Mouse (Mus musculus) thymus, postnatal 14 days (tissue): ENCODE data around the gene Esp16.
"Not testable (repeated sequence)": the region's sequence is repeated elsewhere in the genome, so short reads cannot be mapped to it uniquely, and the experiment has no call there.

Source experiments
- DNase-seq: peaks from one replicate; pipeline ENCODE4 v3.0.0; 2021

Esp16 gene

DNA sequence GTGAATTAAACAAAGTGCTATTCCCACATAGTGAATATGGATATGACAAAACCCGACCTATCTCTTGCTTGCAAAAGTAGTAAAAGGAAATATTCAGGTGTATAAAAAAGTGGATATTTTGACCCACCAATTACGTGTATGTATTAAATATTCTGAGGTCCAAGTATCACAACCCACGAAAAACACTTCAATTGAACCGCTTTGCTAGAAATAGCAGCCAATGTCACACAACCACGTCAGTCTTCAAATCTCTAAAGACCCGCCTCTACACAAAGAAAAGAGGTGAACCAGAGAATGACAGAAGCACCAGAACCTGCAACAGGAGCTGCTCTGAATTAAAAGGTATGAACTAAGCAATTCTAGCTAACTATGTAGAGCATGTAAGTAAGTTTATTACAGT lies at the start of gene Esp16:
Gene Esp16, plus strand, starts transcription at position 301 of the 400 bp plus-strand sequence.
- DNase-seq: not testable (repeated sequence)

DNA sequence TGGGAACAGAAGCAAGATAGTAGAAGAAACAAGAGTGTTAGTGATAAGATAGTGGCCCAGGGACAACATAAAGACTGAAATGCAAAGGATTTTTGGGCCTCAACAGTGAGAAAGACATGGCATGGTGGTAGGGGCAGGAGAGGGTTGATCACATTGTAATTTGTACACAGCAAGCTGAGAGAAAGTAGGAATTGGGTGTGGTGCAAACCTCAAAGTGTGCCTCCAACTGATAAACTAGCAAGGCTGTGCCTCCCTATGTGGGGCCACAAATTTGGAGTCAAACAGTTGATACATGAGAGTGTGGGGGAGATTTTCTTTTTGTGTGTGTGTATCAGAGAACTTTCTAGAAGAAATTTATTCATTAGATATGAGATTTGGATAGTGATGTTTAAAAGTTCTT lies 37.9 kb upstream of the Esp16 start:
- DNase-seq: not testable (repeated sequence)
